Mouse (Mus musculus) ES-Bruce4 (cell line): ENCODE results near the gene Tmem151b.

ENCODE experiments used
- CTCF ChIP-seq: IDR thresholded peaks from one replicate; pipeline ENCODE4 v1.8.1; 2011; ENCODE audit warnings: low read depth, low read length
- EP300 ChIP-seq: IDR thresholded peaks from 2 replicates; pipeline ENCODE4 v1.6.1; 2011; ENCODE audit warnings: low read depth, low read length; ENCODE audit not compliant: insufficient read depth
- POLR2A ChIP-seq: IDR thresholded peaks from one replicate; pipeline ENCODE4 v1.8.1; 2011; ENCODE audit warnings: low read length; ENCODE audit not compliant: insufficient read depth

DNA sequence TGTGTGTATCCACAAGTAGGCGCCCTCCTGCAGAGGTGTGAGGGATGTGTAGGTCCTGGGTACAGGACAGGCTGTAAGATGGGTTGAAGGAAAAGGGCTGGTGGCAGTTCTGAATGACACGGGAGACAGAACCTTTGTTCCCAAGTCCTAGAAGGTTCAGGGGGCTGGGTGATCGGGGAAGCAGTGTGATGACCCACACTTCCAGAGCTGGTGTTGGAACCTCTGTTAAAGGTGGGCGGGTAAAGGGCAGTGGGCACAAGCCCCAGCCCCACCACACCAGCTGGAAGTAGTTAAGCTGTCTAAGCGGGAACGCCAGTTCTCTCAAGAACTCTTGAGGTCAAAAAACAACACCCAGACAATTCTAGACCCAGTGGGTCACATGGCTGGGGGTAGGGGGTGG, 40.9 kb upstream of the Tmem151b start:
- TF ChIP-seq CTCF = no peak
- no peak for TF ChIP-seq POLR2A
- no peak for TF ChIP-seq EP300
